Mouse (Mus musculus): ENCODE measurements around the gene Atf2.

DNA sequence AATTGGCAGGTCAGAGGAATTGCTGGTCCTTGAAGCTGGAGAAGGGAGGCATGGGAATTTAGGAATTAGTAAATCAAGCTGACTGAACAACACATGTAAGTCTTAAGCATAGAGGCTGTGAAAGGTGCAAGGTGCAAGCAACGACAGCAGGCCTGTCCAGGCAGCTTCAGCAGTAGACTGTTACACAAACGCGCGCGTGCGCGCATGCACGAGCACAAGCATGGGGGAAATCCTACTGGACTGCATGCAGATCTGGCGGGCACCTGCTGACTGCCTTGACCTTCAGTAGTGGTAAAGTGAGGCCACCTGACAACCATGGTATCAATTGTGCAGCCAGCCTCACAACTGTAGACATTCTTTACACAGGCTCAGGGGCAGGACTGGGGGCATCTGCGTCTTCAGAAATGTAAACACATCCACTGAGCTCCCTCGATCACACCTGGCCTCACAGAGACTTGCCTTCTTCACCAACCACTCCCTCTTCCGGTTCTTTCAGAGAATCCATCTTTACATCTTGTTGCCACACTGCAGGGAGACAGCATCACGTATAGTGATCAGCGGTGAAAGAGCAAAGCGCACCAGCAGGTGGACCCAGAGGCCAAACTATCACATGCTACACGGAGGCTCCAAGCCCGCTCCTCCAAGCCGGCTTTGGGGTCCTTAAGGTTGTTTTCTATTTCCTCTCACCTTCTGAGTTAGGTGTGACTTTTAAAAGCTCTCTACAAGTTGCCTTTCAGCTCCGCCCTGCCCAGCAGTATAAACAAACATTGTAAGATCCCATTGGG lies 100.4 kb downstream of the Atf2 start:
- no peak for TF ChIP-seq CTCF (IDR thresholded peaks at IDR 0.05; ENCODE audit: low read depth, low read length)
- TF ChIP-seq GATA1 (IDR thresholded peaks at IDR 0.05; ENCODE audit: borderline replicate concordance, low read length) = no peak
- TF ChIP-seq TAL1 (conservative IDR thresholded peaks at IDR 0.05; ENCODE audit: low read depth, low read length) = no peak
